Mouse (Mus musculus): ENCODE data around the gene Zbtb21.

DNA sequence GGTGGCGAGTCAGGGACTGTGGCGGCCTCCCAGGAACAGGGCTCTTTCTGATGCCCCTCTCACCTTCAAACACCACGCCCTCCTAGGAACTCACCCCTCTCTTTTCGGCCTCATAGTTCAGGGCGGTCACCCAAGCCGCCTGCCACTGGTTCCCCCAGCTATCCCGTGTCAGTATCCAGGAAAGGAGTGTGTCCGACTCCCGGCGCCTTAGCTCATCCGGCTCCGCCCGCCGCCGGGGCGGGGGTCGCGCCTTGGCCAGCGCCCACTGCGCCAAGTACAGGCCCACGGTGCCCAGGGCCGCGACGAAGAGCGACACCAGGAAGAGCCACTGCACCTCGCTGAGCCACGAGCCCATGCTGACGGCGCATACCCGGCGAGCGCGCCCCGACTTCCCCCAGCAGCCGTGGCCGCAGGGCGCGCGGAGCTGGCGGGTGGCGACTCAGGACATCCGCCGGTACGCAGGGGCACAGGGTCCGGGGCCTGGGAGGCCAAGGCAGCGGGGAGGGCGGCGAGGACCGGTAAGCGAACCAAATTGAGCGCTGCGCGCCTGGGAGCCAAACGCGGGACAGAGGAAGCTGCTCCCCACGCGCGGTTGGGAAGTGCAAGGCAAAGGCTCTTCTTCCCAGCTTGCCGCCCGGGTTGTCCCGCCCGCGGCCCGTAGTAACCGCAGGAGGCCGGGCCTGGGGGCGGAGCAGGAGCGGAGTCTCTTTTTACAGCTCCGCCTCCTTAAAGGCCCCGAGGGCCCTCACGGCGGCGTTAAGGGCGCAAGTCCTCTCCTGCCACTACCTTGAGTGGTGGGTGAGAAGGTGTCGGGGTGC lies 40.3 kb downstream of the Zbtb21 start:
- TF ChIP-seq CTCF (conservative IDR thresholded peaks at IDR 0.05; ENCODE audit: low read length) (no peak), NANOG (IDR thresholded peaks at IDR 0.05; ENCODE audit: borderline replicate concordance, low read length) (no peak)
